Mouse (Mus musculus) CH12.LX (cell line): ENCODE measurements at regions not wholly inside any gene's neighbourhood (a gene's known extent, or its start where the extent isn't known, plus 50 kb on each side); places are given as distances from the start of the nearest gene placed in this dataset.

Experiments used
- DNase-seq: peaks from one replicate; pipeline ENCODE4 v3.0.0-alpha.2; 2013; ENCODE audit errors: extremely low read depth
- H3K27ac ChIP-seq: 2 replicates; pipeline ENCODE4 v1.5.1; 2012; ENCODE audit warnings: low read depth, mild to moderate bottlenecking, control low read depth, moderate library complexity; ENCODE audit not compliant: insufficient read depth
- H3K27me3 ChIP-seq: replicated peaks from 2 replicates; pipeline ENCODE3; 2012; ENCODE audit warnings: inconsistent platforms
- H3K36me3 ChIP-seq, 2 experiments: replicated peaks in 1 of 2; 2 replicates each; pipeline versions ENCODE3 to v1.6.1; 2012; ENCODE audit warnings: inconsistent platforms in 1 of 2, low read length in 1 of 2, mild to moderate bottlenecking in 1 of 2, mixed read lengths in 1 of 2, moderate library complexity in 1 of 2; ENCODE audit not compliant: control insufficient read depth in 1 of 2, insufficient read depth in 1 of 2
- H3K4me1 ChIP-seq, 2 experiments: 2 replicates each; pipeline ENCODE4 v1.6.1; 2012; ENCODE audit warnings: inconsistent platforms in 1 of 2, moderate library complexity in 1 of 2; ENCODE audit not compliant: insufficient read depth in 2 of 2, control insufficient read depth in 1 of 2
- H3K4me2 ChIP-seq: 2 replicates; pipeline ENCODE4 v1.6.1; 2012; ENCODE audit warnings: low read depth, mild to moderate bottlenecking, control low read depth; ENCODE audit not compliant: poor library complexity, insufficient read depth, severe bottlenecking
- H3K4me3 ChIP-seq, 3 experiments: fragments of 150-350 bp in 1 of 3; sonication (generic) in 1 of 3; replicated peaks in 1 of 3; 2 replicates each; pipeline versions ENCODE3 to v1.5.1; 2011 to 2012; ENCODE audit warnings: low read depth in 2 of 3, low read length in 2 of 3, mild to moderate bottlenecking in 2 of 3, moderate library complexity in 2 of 3, control low read depth in 1 of 3, improper control_type of control experiment in 1 of 3, inconsistent platforms in 1 of 3, mixed read lengths in 1 of 3; ENCODE audit not compliant: poor library complexity in 1 of 3
- H3K79me2 ChIP-seq: replicated peaks from 2 replicates; pipeline ENCODE4 v1.6.1; 2012; ENCODE audit warnings: mild to moderate bottlenecking, moderate library complexity; ENCODE audit not compliant: control insufficient read depth, poor library complexity, insufficient read depth, severe bottlenecking; ENCODE audit errors: extremely low read depth
- H3K9ac ChIP-seq: 2 replicates; pipeline ENCODE4 v1.6.1; 2012; ENCODE audit warnings: low read depth, mild to moderate bottlenecking, control low read depth, moderate library complexity; ENCODE audit not compliant: insufficient read depth
- H3K9me3 ChIP-seq: replicated peaks from 2 replicates; pipeline ENCODE3; 2012; ENCODE audit warnings: low read length, inconsistent platforms, mixed read lengths
- BHLHE40 ChIP-seq: IDR thresholded peaks from 2 replicates; pipeline ENCODE4 v1.6.1; 2011; ENCODE audit warnings: mild to moderate bottlenecking, low read depth, low read length, improper control_type of control experiment
- CHD2 ChIP-seq: IDR thresholded peaks from 2 replicates; pipeline ENCODE4 v1.6.1; 2011; ENCODE audit warnings: low read length, improper control_type of control experiment
- E2F4 ChIP-seq: IDR thresholded peaks from 2 replicates; pipeline ENCODE4 v1.6.1; 2011; ENCODE audit warnings: low read depth, low read length, improper control_type of control experiment; ENCODE audit not compliant: insufficient replicate concordance
- EP300 ChIP-seq: IDR thresholded peaks from 2 replicates; pipeline ENCODE4 v1.6.1; 2011; ENCODE audit warnings: low read length, improper control_type of control experiment
- GABPA ChIP-seq: IDR thresholded peaks from 2 replicates; pipeline ENCODE4 v1.6.1; 2012; ENCODE audit warnings: low read depth, low read length, improper control_type of control experiment, inconsistent platforms; ENCODE audit not compliant: insufficient replicate concordance
- HCFC1 ChIP-seq: IDR thresholded peaks from 2 replicates; pipeline ENCODE4 v1.6.1; 2012; ENCODE audit warnings: low read depth, mild to moderate bottlenecking, inconsistent platforms, low read length, improper control_type of control experiment
- JUND ChIP-seq: conservative IDR thresholded peaks from 2 replicates; pipeline ENCODE4 v1.6.1; 2011; ENCODE audit warnings: low read depth, low read length, improper control_type of control experiment
- KAT2A ChIP-seq: IDR thresholded peaks from 2 replicates; pipeline ENCODE4 v1.6.1; 2012; ENCODE audit warnings: low read length, improper control_type of control experiment, inconsistent platforms; ENCODE audit not compliant: insufficient replicate concordance
- MAFK ChIP-seq: IDR thresholded peaks from 2 replicates; pipeline ENCODE4 v1.6.1; 2011; ENCODE audit warnings: low read length, improper control_type of control experiment; ENCODE audit not compliant: insufficient replicate concordance
- MAZ ChIP-seq: IDR thresholded peaks from 2 replicates; pipeline ENCODE4 v1.6.1; 2012; ENCODE audit warnings: low read depth, mild to moderate bottlenecking, inconsistent platforms, low read length, improper control_type of control experiment, moderate library complexity
- MXI1 ChIP-seq: IDR thresholded peaks from 2 replicates; pipeline ENCODE4 v1.6.1; 2011; ENCODE audit warnings: mild to moderate bottlenecking, low read depth, low read length, improper control_type of control experiment
- NELFE ChIP-seq: IDR thresholded peaks from 2 replicates; pipeline ENCODE4 v1.6.1; 2011; ENCODE audit warnings: low read depth, low read length, improper control_type of control experiment
- PAX5 ChIP-seq: IDR thresholded peaks from 2 replicates; pipeline ENCODE4 v1.6.1; 2012; ENCODE audit warnings: low read length, inconsistent platforms, mixed read lengths
- POLR2A ChIP-seq: IDR thresholded peaks from 2 replicates; pipeline ENCODE4 v1.6.1; 2011; ENCODE audit warnings: low read depth, mild to moderate bottlenecking, improper control_type of control experiment, low read length
- POLR2AphosphoS2 ChIP-seq: IDR thresholded peaks from 2 replicates; pipeline ENCODE4 v1.6.1; 2011; ENCODE audit warnings: low read depth, low read length, improper control_type of control experiment
- RAD21 ChIP-seq: IDR thresholded peaks from 2 replicates; pipeline ENCODE4 v1.6.1; 2011; ENCODE audit warnings: low read depth, mild to moderate bottlenecking, low read length, improper control_type of control experiment, moderate library complexity
- RCOR1 ChIP-seq: conservative IDR thresholded peaks from 2 replicates; pipeline ENCODE4 v1.6.1; 2012; ENCODE audit warnings: low read depth, mild to moderate bottlenecking, inconsistent platforms, low read length, improper control_type of control experiment
- SMC3 ChIP-seq: IDR thresholded peaks from 2 replicates; pipeline ENCODE4 v1.6.1; 2011; ENCODE audit warnings: low read depth, low read length, improper control_type of control experiment
- TBP ChIP-seq: conservative IDR thresholded peaks from 2 replicates; pipeline ENCODE4 v1.6.1; 2011; ENCODE audit warnings: low read depth, low read length, improper control_type of control experiment
- UBTF ChIP-seq: IDR thresholded peaks from 2 replicates; pipeline ENCODE4 v1.6.1; 2012; ENCODE audit warnings: low read depth, mild to moderate bottlenecking, inconsistent platforms, low read length, improper control_type of control experiment, moderate library complexity
- USF1 ChIP-seq: IDR thresholded peaks from 2 replicates; pipeline ENCODE4 v1.6.1; 2014; ENCODE audit warnings: low read depth, mild to moderate bottlenecking, inconsistent platforms, low read length, improper control_type of control experiment
- ZKSCAN1 ChIP-seq: IDR thresholded peaks from 2 replicates; pipeline ENCODE4 v1.6.1; 2012; ENCODE audit warnings: low read depth, inconsistent platforms, low read length, improper control_type of control experiment, borderline replicate concordance
- ZNF384 ChIP-seq: IDR thresholded peaks from 2 replicates; pipeline ENCODE4 v1.6.1; 2012; ENCODE audit warnings: low read depth, low read length, improper control_type of control experiment, inconsistent platforms
- dilution Hi-C: fragments of 300-500 bp; cut with MboI; formaldehyde crosslinking; loops from 2 replicates; pipeline ENCODE4 v1.14.3; 2020; ENCODE audit warnings: low sequenced_read_pairs; ENCODE audit not compliant: extremely low pct_unique_long_range_greater_than_20kb, extremely low pct_ligation_motif_present
- in situ Hi-C: fragments of 300-500 bp; cut with MboI; formaldehyde crosslinking; loops from 3 replicates; pipeline ENCODE4 v1.14.3; 2019; ENCODE audit warnings: low sequenced_read_pairs, low pct_ligation_motif_present, low pct_unique_long_range_greater_than_20kb, mixed read lengths

GRCm38 (mm10) chr9:23127338-23128017, 95.4 kb upstream of the Bmper start:
- no peaks in the 10 kb centered on the region for H3K36me3 ChIP-seq
- H3K79me2 ChIP-seq, result no peaks in the 10 kb centered on the region
- no peak overlapping the region for H3K9ac ChIP-seq
- in situ Hi-C loops (no loop called here), dilution Hi-C loops (no loop called here)
- peaks cover 0 to 32% of the 10 kb centered on the region in 2 experiments; a peak in 2 of 4 replicates for H3K4me1 ChIP-seq
- no peak overlapping the region for H3K4me2 ChIP-seq
- DNase-seq, result no peak
- H3K4me3 ChIP-seq, result no peak overlapping the region
- no peaks in the 10 kb centered on the region for H3K27me3 ChIP-seq
- TF ChIP-seq E2F4 (no peak), ZNF384 (no peak), KAT2A (no peak), POLR2A (no peak), HCFC1 (no peak), MAFK (no peak), TBP (no peak), POLR2AphosphoS2 (no peak)
- TF ChIP-seq, all 38 proteins: peak for 0
- H3K27ac ChIP-seq, result no peak overlapping the region
- no peaks in the 10 kb centered on the region for H3K9me3 ChIP-seq

- TF ChIP-seq EP300, result no peak
- no peak for TF ChIP-seq GABPA
- TF ChIP-seq CHD2, result no peak
- TF ChIP-seq BHLHE40, result no peak
- TF ChIP-seq MXI1, result no peak
- TF ChIP-seq ZNF384, result no peak
- TF ChIP-seq PAX5, result no peak
- no peak for TF ChIP-seq USF1
- TF ChIP-seq SMC3, result no peak
- no peak for TF ChIP-seq RCOR1
- no peak for TF ChIP-seq JUND
- TF ChIP-seq RAD21, result no peak
- TF ChIP-seq ZKSCAN1, result no peak
- TF ChIP-seq NELFE, result no peak
- TF ChIP-seq MAZ, result no peak
- TF ChIP-seq UBTF, result no peak
- TF ChIP-seq POLR2A, result no peak
- TF ChIP-seq, all 38 proteins: peak for 0
- H3K79me2 ChIP-seq, result no peaks in the 10 kb centered on the region
Observed at GRCm38 (mm10) chr9:23128018-23128369, 94.9 kb upstream of the Bmper start.

More at GRCm38 (mm10) chr9:23128018-23128369, 94.9 kb upstream of the Bmper start:
- Histone ChIP-seq H3K4me3 (no peak overlapping the region), H3K4me1 (peaks cover 0 to 28% of the 10 kb centered on the region in 2 experiments; a peak in 2 of 4 replicates), H3K27me3 (no peaks in the 10 kb centered on the region), H3K4me2 (no peak overlapping the region), H3K36me3 (no peaks in the 10 kb centered on the region), H3K27ac (no peak overlapping the region), H3K9me3 (no peaks in the 10 kb centered on the region), H3K9ac (no peak overlapping the region)
- dilution Hi-C loops (no loop called here), in situ Hi-C loops (no loop called here)
- no peak for DNase-seq
